Mouse (Mus musculus) heart, postnatal 0 days (tissue): ENCODE data around the gene Clec2l. TPM values are rescaled to one million over a fixed set of nuclear protein-coding genes. Genes with fewer than 3 reads are reported as not detected.

ENCODE experiments used
- ATAC-seq: fragments of 200-750 bp; cut with Nextera tagmentation; 2 replicates; pipeline ENCODE4 v1.8.0; 2017; ENCODE audit warnings: low read depth, moderate number of reproducible peaks, moderate library complexity; ENCODE audit not compliant: insufficient read depth
- DNase-seq: peaks from one replicate; pipeline ENCODE4 v3.0.0-alpha.2; 2016; ENCODE audit warnings: low spot score
- H3K27ac ChIP-seq: fragments of 300-500 bp; sonication (generic); 2 replicates; pipeline ENCODE4 v1.5.1; 2014; ENCODE audit warnings: low read depth, mild to moderate bottlenecking
- H3K27me3 ChIP-seq: fragments of 300-500 bp; sonication (generic); 2 replicates; pipeline ENCODE4 v1.6.1; 2014; ENCODE audit warnings: low read length, mixed read lengths; ENCODE audit not compliant: control insufficient read depth, insufficient read depth
- H3K36me3 ChIP-seq: fragments of 300-500 bp; sonication (generic); replicated peaks from 2 replicates; pipeline ENCODE4 v1.6.1; 2014; ENCODE audit warnings: low read length, mixed read lengths; ENCODE audit not compliant: control insufficient read depth, insufficient read depth
- H3K4me1 ChIP-seq: fragments of 300-500 bp; sonication (generic); 2 replicates; pipeline ENCODE4 v1.6.1; 2014; ENCODE audit warnings: antibody characterized with exemption; ENCODE audit not compliant: control insufficient read depth, insufficient read depth
- H3K4me2 ChIP-seq: fragments of 300-500 bp; sonication (generic); 2 replicates; pipeline ENCODE4 v1.6.1; 2014; ENCODE audit warnings: low read depth, mild to moderate bottlenecking, low read length, moderate library complexity
- H3K4me3 ChIP-seq: fragments of 300-500 bp; sonication (generic); 2 replicates; pipeline ENCODE4 v1.5.1; 2014; ENCODE audit warnings: low read depth, low read length
- H3K9ac ChIP-seq: fragments of 300-500 bp; sonication (generic); replicated peaks from 2 replicates; pipeline ENCODE4 v1.6.1; 2014; ENCODE audit warnings: low read depth, low read length, mixed read lengths
- H3K9me3 ChIP-seq: fragments of 300-500 bp; sonication (generic); replicated peaks from 2 replicates; pipeline ENCODE4 v1.6.1; 2016; ENCODE audit warnings: low read length; ENCODE audit not compliant: control insufficient read depth
- CTCF ChIP-seq: IDR thresholded peaks from 2 replicates; pipeline ENCODE4 v1.5.1; 2016; ENCODE audit warnings: antibody characterized with exemption, control low read depth, low read depth
- EP300 ChIP-seq: IDR thresholded peaks from 2 replicates; pipeline ENCODE4 v1.6.1; 2016; ENCODE audit warnings: antibody characterized with exemption, low read depth
- WGBS: fragments of 180-500 bp; shearing (Covaris S2); extraction: QIAGEN DNeasy Blood & Tissue Kit; methylation state at CpG from one replicate; pipeline ENCODE4 v1.1.7; 2014; 5-methylcytosine and 5-hydroxymethylcytosine counted together
- polyA plus RNA-seq: library from polyadenylated mRNA; unstranded; fragments of >200 nt; fragmentation: Nextera tagmentation; extraction: Ambion mirVana; gene quantifications from 2 replicates; pipeline ENCODE4 v1.2.1, GENCODE M21; 2015
- total RNA-seq: library from RNA; depleted of rRNA; stranded (reverse); fragments of >200 nt; gene quantifications from 2 replicates; pipeline ENCODE4 v1.2.3, GENCODE M21; 2014; ENCODE audit warnings: low replicate concordance

Gene Clec2l
- total and polyA plus RNA-seq, 2 experiments from 2014 or later, result 1.2 to 3.4 TPM

DNA sequence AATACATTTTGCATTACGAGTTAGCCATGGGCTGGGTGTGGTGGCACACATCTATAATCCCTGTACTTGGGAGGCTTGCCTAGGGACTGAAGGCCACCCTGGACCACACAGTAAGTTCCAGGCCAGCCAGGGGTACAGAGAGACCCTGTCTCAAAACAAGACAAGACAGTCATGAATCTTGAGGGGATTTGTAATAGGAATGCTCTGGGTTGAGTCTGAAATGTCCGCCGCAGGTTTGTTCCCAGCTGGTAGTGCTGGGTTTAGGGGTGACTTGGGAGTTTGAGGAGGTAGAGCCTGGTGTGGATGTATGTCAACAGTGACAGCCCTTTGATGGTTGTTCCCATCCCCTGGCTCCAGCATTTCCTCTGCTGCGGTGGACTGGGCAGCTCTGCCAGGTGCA is 35.8 kb upstream of the Clec2l start:
- no peaks in the 10 kb centered on the region for H3K9me3 ChIP-seq
- TF ChIP-seq CTCF, result no peak
- no peak for TF ChIP-seq EP300
- H3K4me3 ChIP-seq, result no peak overlapping the region
- H3K27me3 ChIP-seq, result no peaks in the 10 kb centered on the region
- H3K4me1 ChIP-seq, result peaks cover 23% of the 10 kb centered on the region
- H3K4me2 ChIP-seq, result no peak overlapping the region
- no peak overlapping the region for H3K27ac ChIP-seq
- 0 out of 2 replicates have a peak, but pooled peaks cover 8% of the 10 kb centered on the region for H3K36me3 ChIP-seq
- DNase-seq, result no peak
- 85% methylated on average over 4 of the region's 4 CpGs for WGBS
- no peak for ATAC-seq
- no peak overlapping the region for H3K9ac ChIP-seq

DNA sequence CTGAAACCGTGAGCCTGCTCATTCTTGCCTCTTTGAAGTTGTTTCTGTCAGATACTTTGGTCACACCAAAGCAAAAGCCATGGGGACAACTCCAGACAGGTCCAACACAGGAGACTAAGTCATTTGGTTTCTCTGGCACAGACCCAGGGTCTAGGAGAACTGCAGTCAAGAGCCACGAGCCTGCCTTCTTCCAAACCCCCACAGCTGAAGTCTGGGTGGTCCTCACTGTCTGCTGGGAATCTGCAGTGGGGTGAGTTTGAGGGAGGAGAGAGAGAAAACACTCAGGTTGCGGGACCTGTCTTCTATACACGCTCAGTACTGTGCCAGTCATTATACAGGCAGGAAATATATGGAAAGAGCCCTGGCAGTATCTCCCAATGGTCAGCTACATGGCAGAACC is 35.4 kb upstream of the Clec2l start:
- Histone ChIP-seq H3K9me3 (no peaks in the 10 kb centered on the region), H3K4me2 (no peak overlapping the region), H3K9ac (no peak overlapping the region), H3K27ac (no peak overlapping the region), H3K36me3 (0 out of 2 replicates have a peak, but pooled peaks cover 8% of the 10 kb centered on the region), H3K4me3 (no peak overlapping the region), H3K4me1 (peaks cover 23% of the 10 kb centered on the region), H3K27me3 (no peaks in the 10 kb centered on the region)
- WGBS, result 77% methylated on average over 4 of the region's 4 CpGs
- TF ChIP-seq EP300, result no peak
- TF ChIP-seq CTCF, result no peak
- no peak for ATAC-seq
- DNase-seq, result no peak

GRCm38 (mm10) chr6:38629556-38629955 is 33.3 kb upstream of the Clec2l start:
- no peak for DNase-seq

DNA sequence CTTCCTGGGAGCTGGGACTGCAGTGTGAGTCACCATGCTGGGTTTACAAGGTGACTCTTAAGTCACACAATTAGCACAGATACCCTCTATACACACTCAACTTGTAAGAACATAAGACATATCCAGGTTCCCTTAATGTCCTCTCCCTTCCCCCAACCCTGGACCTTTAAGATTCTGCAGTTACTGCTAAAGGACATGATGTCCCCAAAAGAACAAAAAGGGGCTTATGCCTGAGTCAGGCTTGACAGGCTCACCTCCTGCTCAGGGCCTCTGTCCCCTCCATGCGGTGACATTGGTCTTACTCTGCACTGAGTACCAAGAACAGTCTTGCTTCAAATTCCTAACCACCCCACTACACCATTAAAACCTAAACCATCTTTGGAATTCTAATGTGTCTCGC is 30.0 kb upstream of the Clec2l start:
- ATAC-seq (no peak), DNase-seq (no peak)
- TF ChIP-seq EP300, result no peak
- TF ChIP-seq CTCF, result no peak
- Histone ChIP-seq H3K4me3 (no peak overlapping the region), H3K27me3 (peaks cover 35% of the 10 kb centered on the region), H3K9ac (no peak overlapping the region), H3K4me2 (no peak overlapping the region), H3K9me3 (no peaks in the 10 kb centered on the region), H3K4me1 (0 out of 2 replicates have a peak, but pooled peaks cover 8% of the 10 kb centered on the region), H3K27ac (no peak overlapping the region), H3K36me3 (0 out of 2 replicates have a peak, but pooled peaks cover 3% of the 10 kb centered on the region)
- 92% methylated on average over 2 of the region's 2 CpGs for WGBS

More at GRCm38 (mm10) chr6:38629556-38629955, 33.3 kb upstream of the Clec2l start:
- TF ChIP-seq EP300, result no peak
- no peak for TF ChIP-seq CTCF
- peaks cover 5% of the 10 kb centered on the region; the same call in 1 of the 2 replicates for H3K4me1 ChIP-seq
- H3K4me3 ChIP-seq, result no peak overlapping the region
- 88% methylated on average over 1 of the region's 1 CpGs for WGBS
- no peaks in the 10 kb centered on the region for H3K9me3 ChIP-seq
- no peak overlapping the region for H3K27ac ChIP-seq
- ATAC-seq, result no peak
- no peak overlapping the region for H3K4me2 ChIP-seq
- H3K36me3 ChIP-seq, result 0 out of 2 replicates have a peak, but pooled peaks cover 8% of the 10 kb centered on the region
- H3K9ac ChIP-seq, result no peak overlapping the region
- H3K27me3 ChIP-seq, result peaks cover 5% of the 10 kb centered on the region

GRCm38 (mm10) chr6:38634461-38634860 is 28.4 kb upstream of the Clec2l start:
- Histone ChIP-seq H3K4me1 (0 out of 2 replicates have a peak, but pooled peaks cover 8% of the 10 kb centered on the region), H3K4me3 (no peak overlapping the region), H3K27me3 (peaks cover 49% of the 10 kb centered on the region), H3K36me3 (no peaks in the 10 kb centered on the region), H3K4me2 (no peak overlapping the region), H3K27ac (no peak overlapping the region), H3K9ac (no peak overlapping the region), H3K9me3 (no peaks in the 10 kb centered on the region)
- DNase-seq (no peak), ATAC-seq (no peak)
- WGBS, result 91% methylated on average over 8 of the region's 8 CpGs
- no peak for TF ChIP-seq EP300
- TF ChIP-seq CTCF, result no peak
